Mouse (Mus musculus): ENCODE measurements around the gene Mamstr. TPM values are rescaled to one million over a fixed set of nuclear protein-coding genes. Genes with fewer than 3 reads are reported as not detected.

Gene Mamstr
- total RNA-seq, 1 experiment: 0.71 TPM

DNA sequence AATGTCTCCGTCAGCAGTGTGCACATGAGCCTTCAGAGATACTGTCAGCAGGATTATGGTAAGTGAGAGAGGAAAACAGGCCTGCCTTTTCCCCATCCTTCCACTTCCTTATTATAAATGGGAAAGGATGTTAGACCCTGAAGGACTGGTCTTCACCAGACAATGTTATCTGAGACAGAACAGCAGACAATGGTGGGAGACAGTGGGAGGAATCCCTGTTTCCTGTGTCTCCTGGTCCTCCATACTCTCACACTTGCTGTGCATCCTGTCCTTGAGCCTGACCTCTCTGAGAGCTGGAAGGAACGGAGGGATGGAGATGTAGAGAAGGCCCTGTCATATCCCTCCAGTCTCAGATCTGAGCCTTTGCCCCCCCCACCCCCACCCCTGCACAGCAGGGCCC, 52.6 kb downstream of the Mamstr start:
- H3K9me3 ChIP-seq (ENCODE audit: control insufficient read depth, insufficient read depth, low read depth, low read length): no peaks in the 10 kb centered on the region
- TF ChIP-seq ZC3H11A (IDR thresholded peaks at IDR 0.05; ENCODE audit: borderline replicate concordance, low read depth, low read length): no peak
- TF ChIP-seq MAFK (IDR thresholded peaks at IDR 0.05; ENCODE audit: insufficient read depth, low read depth, low read length): no peak
- TF ChIP-seq ZNF384 (IDR thresholded peaks at IDR 0.05; ENCODE audit: low read depth, low read length): no peak
- no peak for TF ChIP-seq CHD2 (IDR thresholded peaks at IDR 0.05; ENCODE audit: low read depth, low read length)
- no peak for TF ChIP-seq HCFC1 (IDR thresholded peaks at IDR 0.05; ENCODE audit: borderline replicate concordance, insufficient read depth, low read length)
- DNase-seq (ENCODE audit: low read depth, low spot score): no peak
- H3K27ac ChIP-seq (ENCODE audit: insufficient read depth, low read depth, low read length, poor library complexity, severe bottlenecking): no peak overlapping the region
- no peak overlapping the region for H3K4me3 ChIP-seq (ENCODE audit: insufficient read depth in 1 of 2, low read depth in 1 of 2, low read length in 2 of 2, poor library complexity in 1 of 2, severe bottlenecking in 1 of 2)
- no peak overlapping the region for H3K9ac ChIP-seq (ENCODE audit: insufficient read depth, low read depth, low read length, poor library complexity, severe bottlenecking)
- in situ Hi-C loops (cut with MboI; ENCODE audit: low sequenced_read_pairs in 2 of 2, unreplicated experiment in 2 of 2): no loop called here
- H3K4me1 ChIP-seq (ENCODE audit: control insufficient read depth in 2 of 2, insufficient read depth in 2 of 2, low read length in 2 of 2, poor library complexity in 1 of 2): peaks cover 0 to 21% of the 10 kb centered on the region in 2 experiments; a peak in 1 of 4 replicates
- H3K36me3 ChIP-seq (ENCODE audit: control insufficient read depth, insufficient read depth, low read length, poor library complexity, severe bottlenecking): no peaks in the 10 kb centered on the region

DNA sequence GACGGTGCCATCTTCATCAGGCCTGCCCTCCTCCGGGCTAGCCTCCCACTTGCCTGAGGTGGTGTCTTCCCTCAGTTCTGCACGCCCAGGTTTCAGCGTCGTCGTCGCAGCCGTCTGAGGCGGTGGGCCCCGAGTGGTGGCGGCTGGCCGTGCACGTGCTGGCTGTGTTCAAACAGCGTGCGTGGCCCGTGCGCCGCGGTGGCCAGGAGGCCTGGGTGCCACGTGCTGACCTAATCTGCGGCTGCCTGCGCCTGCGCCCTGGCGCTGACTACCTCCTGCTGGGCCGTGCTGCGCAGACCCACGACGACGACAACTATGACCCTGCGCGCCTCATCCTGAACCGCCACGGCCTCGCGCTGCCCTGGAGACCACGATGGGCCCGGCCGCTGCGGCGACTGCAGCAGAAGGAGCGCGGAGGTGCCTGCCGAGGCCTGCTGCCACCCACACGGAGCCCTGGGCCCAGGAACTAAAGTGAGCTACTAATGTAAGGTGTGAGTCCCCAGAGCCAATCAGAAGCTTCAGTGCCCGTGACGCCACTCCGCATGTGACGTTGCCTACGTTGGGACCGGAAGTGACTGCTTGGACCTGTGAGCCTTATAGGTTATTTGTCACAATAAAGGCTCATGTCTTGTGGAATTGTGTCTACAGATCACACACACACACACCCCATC, 54.3 kb downstream of the Mamstr start, which contains the start of gene Sec1:
Gene Sec1, minus strand, starts transcription at position 482 of the 671 bp plus-strand sequence.
- H3K27ac ChIP-seq (ENCODE audit: insufficient read depth, low read depth, low read length, poor library complexity, severe bottlenecking): no peak within 1 kb of the TSS

DNA sequence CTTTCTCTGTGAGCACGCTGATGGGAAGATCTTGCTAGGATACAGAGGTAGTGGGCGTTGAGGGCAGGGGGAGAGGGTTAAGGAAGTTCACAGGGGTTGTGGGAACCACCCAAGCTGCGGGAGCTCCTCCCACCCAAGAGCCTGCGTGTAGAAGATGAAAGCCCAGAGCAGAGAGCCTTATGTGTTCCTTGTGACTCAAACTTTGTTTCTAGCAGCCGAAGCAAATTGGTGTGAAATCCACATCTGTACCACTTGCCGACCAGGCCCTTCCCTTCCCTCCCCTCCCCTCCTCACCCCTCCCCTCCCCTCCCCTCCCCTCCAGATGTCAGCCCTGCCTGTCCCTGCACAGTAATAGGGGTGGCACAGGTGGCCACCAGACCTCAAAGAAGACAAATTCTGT, 55.3 kb downstream of the Mamstr start:
- no peak for DNase-seq (ENCODE audit: low read depth, low spot score)
- Histone ChIP-seq H3K27ac (ENCODE audit: insufficient read depth, low read depth, low read length, poor library complexity, severe bottlenecking) (no peak overlapping the region), H3K9ac (ENCODE audit: insufficient read depth, low read depth, low read length, poor library complexity, severe bottlenecking) (no peak overlapping the region), H3K4me3 (ENCODE audit: insufficient read depth in 1 of 2, low read depth in 1 of 2, low read length in 2 of 2, poor library complexity in 1 of 2, severe bottlenecking in 1 of 2) (no peak overlapping the region), H3K9me3 (ENCODE audit: control insufficient read depth, insufficient read depth, low read depth, low read length) (no peaks in the 10 kb centered on the region), H3K36me3 (ENCODE audit: control insufficient read depth, insufficient read depth, low read length, poor library complexity, severe bottlenecking) (no peaks in the 10 kb centered on the region), H3K4me1 (ENCODE audit: control insufficient read depth in 2 of 2, insufficient read depth in 2 of 2, low read length in 2 of 2, poor library complexity in 1 of 2) (peaks cover 0 to 18% of the 10 kb centered on the region in 2 experiments; a peak in 1 of 4 replicates)
- in situ Hi-C loops (cut with MboI; ENCODE audit: low sequenced_read_pairs in 2 of 2, unreplicated experiment in 2 of 2): no loop called here
- TF ChIP-seq HCFC1 (IDR thresholded peaks at IDR 0.05; ENCODE audit: borderline replicate concordance, insufficient read depth, low read length) (no peak), ZC3H11A (IDR thresholded peaks at IDR 0.05; ENCODE audit: borderline replicate concordance, low read depth, low read length) (no peak), MAFK (IDR thresholded peaks at IDR 0.05; ENCODE audit: insufficient read depth, low read depth, low read length) (no peak), ZNF384 (IDR thresholded peaks at IDR 0.05; ENCODE audit: low read depth, low read length) (no peak), CHD2 (IDR thresholded peaks at IDR 0.05; ENCODE audit: low read depth, low read length) (no peak)

More for the DNA sequence above, 54.3 kb downstream of the Mamstr start, which contains the start of gene Sec1:
- Histone ChIP-seq H3K9ac (ENCODE audit: insufficient read depth, low read depth, low read length, poor library complexity, severe bottlenecking) (peak within 1 kb of the TSS; percentile 16; the same call in 1 of the 2 replicates), H3K9me3 (ENCODE audit: control insufficient read depth, insufficient read depth, low read depth, low read length) (no peaks in the 10 kb centered on the region), H3K4me1 (ENCODE audit: control insufficient read depth in 2 of 2, insufficient read depth in 2 of 2, low read length in 2 of 2, poor library complexity in 1 of 2) (peaks cover 0 to 21% of the 10 kb centered on the region in 2 experiments; a peak in 1 of 4 replicates), H3K36me3 (ENCODE audit: control insufficient read depth, insufficient read depth, low read length, poor library complexity, severe bottlenecking) (no peaks in the 10 kb centered on the region), H3K4me3 (ENCODE audit: insufficient read depth in 1 of 2, low read depth in 1 of 2, low read length in 2 of 2, poor library complexity in 1 of 2, severe bottlenecking in 1 of 2) (peak within 1 kb of the TSS in 1 of 2 experiments; percentile 42; a peak in 1 of 4 replicates)
- DNase-seq (ENCODE audit: low read depth, low spot score): no peak
- in situ Hi-C loops (cut with MboI; ENCODE audit: low sequenced_read_pairs in 2 of 2, unreplicated experiment in 2 of 2): no loop called here
- no peak for TF ChIP-seq HCFC1 (IDR thresholded peaks at IDR 0.05; ENCODE audit: borderline replicate concordance, insufficient read depth, low read length)
- TF ChIP-seq ZC3H11A (IDR thresholded peaks at IDR 0.05; ENCODE audit: borderline replicate concordance, low read depth, low read length): no peak
- TF ChIP-seq CHD2 (IDR thresholded peaks at IDR 0.05; ENCODE audit: low read depth, low read length): no peak
- no peak for TF ChIP-seq MAFK (IDR thresholded peaks at IDR 0.05; ENCODE audit: insufficient read depth, low read depth, low read length)
- TF ChIP-seq ZNF384 (IDR thresholded peaks at IDR 0.05; ENCODE audit: low read depth, low read length): no peak

Other genes with a start within 250 kb of the Mamstr start
- 303 and 310 TPM in 2 replicates for gene Snrnp70, start 244.2 kb upstream of the Mamstr start, total RNA-seq (2012; rRNA removed)
- 0.85 and 2.3 TPM in 2 replicates for gene Kcna7, start 234.3 kb upstream of the Mamstr start, total RNA-seq (2012; rRNA removed)
- 2.4 and 3.6 TPM in 2 replicates for gene Ntf5, start 226.3 kb upstream of the Mamstr start, total RNA-seq (2012; rRNA removed)
- 0.37 TPM in 1 of 2 replicates, not detected in the other for gene Lhb, start 219.2 kb upstream of the Mamstr start, total RNA-seq (2012; rRNA removed)
- gene Gys1, start 205.1 kb upstream of the Mamstr start, total RNA-seq (2012; rRNA removed): 26.1 and 26.8 TPM in 2 replicates
- gene Ruvbl2, start 201.9 kb upstream of the Mamstr start, total RNA-seq (2012; rRNA removed): 228 and 281 TPM in 2 replicates
- 398 and 408 TPM in 2 replicates for gene Ftl1, start 180.1 kb upstream of the Mamstr start, total RNA-seq (2012; rRNA removed)
- 388 and 591 TPM in 2 replicates for gene Bax, start 173.1 kb upstream of the Mamstr start, total RNA-seq (2012; rRNA removed)
- gene Tulp2, start 158.1 kb upstream of the Mamstr start, total RNA-seq (2012; rRNA removed): 2.6 TPM in 2 replicates
- 0.71 TPM in 1 of 2 replicates, not detected in the other for gene Gm45808, start 153.2 kb upstream of the Mamstr start, total RNA-seq (2012; rRNA removed)
- gene Dhdh, start 151.2 kb upstream of the Mamstr start, total RNA-seq (2012; rRNA removed): 3.6 and 5.3 TPM in 2 replicates
- 131 and 178 TPM in 2 replicates for gene Nucb1, start 129.6 kb upstream of the Mamstr start, total RNA-seq (2012; rRNA removed)
- 31.4 and 37.9 TPM in 2 replicates for gene Ppp1r15a, start 113.7 kb upstream of the Mamstr start, total RNA-seq (2012; rRNA removed)
- 17.8 and 20.2 TPM in 2 replicates for gene Plekha4, start 113.6 kb upstream of the Mamstr start, total RNA-seq (2012; rRNA removed)
- gene Hsd17b14, start 85.1 kb upstream of the Mamstr start, total RNA-seq (2012; rRNA removed): 32.5 and 33.0 TPM in 2 replicates
- gene Bcat2, start 69.8 kb upstream of the Mamstr start, total RNA-seq (2012; rRNA removed): 60.3 and 87.7 TPM in 2 replicates
- gene Fgf21, start 24.5 kb upstream of the Mamstr start, total RNA-seq (2012; rRNA removed): 0.67 and 1.1 TPM in 2 replicates
- 0.49 and 2.5 TPM in 2 replicates for gene Fut1, start 22.7 kb upstream of the Mamstr start, total RNA-seq (2012; rRNA removed)
- gene Izumo1, start 18.2 kb upstream of the Mamstr start, total RNA-seq (2012; rRNA removed): 0.31 and 0.63 TPM in 2 replicates
- 5.3 and 8.6 TPM in 2 replicates for gene Rasip1, start 12.5 kb upstream of the Mamstr start, total RNA-seq (2012; rRNA removed)
- 0.27 and 0.37 TPM in 2 replicates for gene Fut2, start 26.4 kb downstream of the Mamstr start, total RNA-seq (2012; rRNA removed)
- 0.54 and 0.74 TPM in 2 replicates for gene Ntn5, start 44.0 kb downstream of the Mamstr start, total RNA-seq (2012; rRNA removed)
- 4.5 and 7.6 TPM in 2 replicates for gene Sec1, start 54.4 kb downstream of the Mamstr start, total RNA-seq (2012; rRNA removed)
- 4.4 and 7.9 TPM in 2 replicates for gene Car11, start 59.9 kb downstream of the Mamstr start, total RNA-seq (2012; rRNA removed)
- 10.0 and 10.6 TPM in 2 replicates for gene Dbp, start 65.1 kb downstream of the Mamstr start, total RNA-seq (2012; rRNA removed)
- gene Rpl18, start 75.5 kb downstream of the Mamstr start, total RNA-seq (2012; rRNA removed): 3,487 and 5,312 TPM in 2 replicates
- gene Sphk2, start 78.0 kb downstream of the Mamstr start, total RNA-seq (2012; rRNA removed): 18.7 and 21.5 TPM in 2 replicates
- 6.1 and 6.6 TPM in 2 replicates for gene Fam83e, start 81.2 kb downstream of the Mamstr start, total RNA-seq (2012; rRNA removed)
- 0.76 and 1.7 TPM in 2 replicates for gene Spaca4, start 85.8 kb downstream of the Mamstr start, total RNA-seq (2012; rRNA removed)
- 7.2 and 9.5 TPM in 2 replicates for gene Lmtk3, start 143.8 kb downstream of the Mamstr start, total RNA-seq (2012; rRNA removed)
- 1.6 and 2.1 TPM in 2 replicates for gene Sult2b1, start 144.7 kb downstream of the Mamstr start, total RNA-seq (2012; rRNA removed)
- 96.2 and 113 TPM in 2 replicates for gene Cyth2, start 174.6 kb downstream of the Mamstr start, total RNA-seq (2012; rRNA removed)
- gene Kcnj14, start 184.8 kb downstream of the Mamstr start, total RNA-seq (2012; rRNA removed): 1.6 and 2.6 TPM in 2 replicates
- gene Grwd1, start 191.0 kb downstream of the Mamstr start, total RNA-seq (2012; rRNA removed): 93.4 and 107 TPM in 2 replicates
- 73.2 and 87.2 TPM in 2 replicates for gene Kdelr1, start 232.8 kb downstream of the Mamstr start, total RNA-seq (2012; rRNA removed)
- 0.67 and 0.90 TPM in 2 replicates for gene Grin2d, start 238.4 kb downstream of the Mamstr start, total RNA-seq (2012; rRNA removed)